Mouse (Mus musculus): ENCODE measurements around the gene Hspb11.

GRCm38 (mm10) chr4:107243365-107244333, 9.7 kb upstream of the Hspb11 start:
- TF ChIP-seq CTCF (IDR thresholded peaks at IDR 0.05; ENCODE audit: borderline replicate concordance, insufficient read depth, low read depth, low read length) (no peak), POLR2A (IDR thresholded peaks at IDR 0.05; ENCODE audit: borderline replicate concordance, insufficient read depth, low read length) (no peak)

All from cerebellum, adult 2 months (tissue).